Mouse (Mus musculus): Measurements from ENCODE around the gene Bbc3. TPM values are rescaled to one million over a fixed set of nuclear protein-coding genes. Genes with fewer than 3 reads are reported as not detected.

Bbc3 gene
- polyA plus RNA-seq, 1 experiment from 2014 or later: 7.4 TPM

DNA sequence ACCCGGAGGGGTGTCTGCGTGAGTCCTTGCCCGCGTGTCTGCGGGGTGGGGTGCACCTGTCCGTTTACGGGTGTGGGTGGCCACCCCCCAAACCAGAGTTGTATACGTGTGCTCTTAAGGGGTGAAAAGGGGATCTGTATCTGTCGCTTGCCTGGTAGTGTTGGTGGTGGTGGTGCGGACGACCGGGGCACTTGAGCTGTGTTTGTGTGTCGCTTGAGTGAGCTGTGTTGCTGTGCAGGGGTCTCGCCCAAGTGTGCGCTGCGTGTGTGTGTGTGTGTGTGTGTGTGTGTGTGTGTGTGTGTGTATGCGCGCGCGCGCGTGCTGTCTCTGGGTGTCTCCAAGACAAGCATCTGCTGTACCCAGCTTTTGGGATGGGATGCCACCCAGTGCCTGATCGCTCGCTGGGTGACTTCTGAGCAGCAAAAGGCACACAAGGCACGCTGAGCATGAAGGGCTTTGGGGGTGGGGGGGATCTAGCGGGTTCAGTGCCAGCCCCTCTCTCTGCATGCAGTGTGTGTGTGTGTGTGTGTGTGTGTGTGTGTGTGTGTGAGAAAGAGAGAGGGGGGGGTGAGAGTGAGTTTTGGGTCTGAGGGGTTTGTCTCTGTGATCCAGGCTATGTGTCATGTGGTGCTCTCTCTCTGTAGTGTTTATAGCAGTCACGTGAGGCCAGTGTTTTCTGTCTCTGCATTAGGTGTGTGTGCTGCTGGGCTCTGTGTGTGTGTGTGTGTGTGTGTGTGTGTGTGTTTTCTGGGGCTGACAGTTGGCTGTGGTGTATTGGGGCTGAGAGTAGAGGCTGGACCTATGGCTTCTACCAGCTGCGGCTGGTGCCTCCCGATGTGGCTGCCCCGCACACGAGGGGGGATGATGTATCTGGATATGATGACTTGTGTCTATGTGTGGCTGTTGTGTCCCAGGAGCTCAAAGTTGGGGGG, 2.6 kb downstream of the Bbc3 start:
- Histone ChIP-seq H3K4me2 (replicated peaks) (peak overlapping the region; percentile 98), H3K27ac (no peak overlapping the region), H3K9ac (peak overlapping the region; percentile 78), H3K36me3 (no peaks in the 10 kb centered on the region), H3K4me3 (peak overlapping the region; percentile 71), H3K27me3 (peaks cover 32% of the 10 kb centered on the region), H3K9me3 (no peaks in the 10 kb centered on the region), H3K4me1 (peaks cover 49% of the 10 kb centered on the region)
- no peak for ATAC-seq (ENCODE audit: insufficient number of reproducible peaks, insufficient read depth, low FRiP score, low TSS enrichment)
- 1% methylated on average over 29 of the region's 31 CpGs for WGBS

DNA sequence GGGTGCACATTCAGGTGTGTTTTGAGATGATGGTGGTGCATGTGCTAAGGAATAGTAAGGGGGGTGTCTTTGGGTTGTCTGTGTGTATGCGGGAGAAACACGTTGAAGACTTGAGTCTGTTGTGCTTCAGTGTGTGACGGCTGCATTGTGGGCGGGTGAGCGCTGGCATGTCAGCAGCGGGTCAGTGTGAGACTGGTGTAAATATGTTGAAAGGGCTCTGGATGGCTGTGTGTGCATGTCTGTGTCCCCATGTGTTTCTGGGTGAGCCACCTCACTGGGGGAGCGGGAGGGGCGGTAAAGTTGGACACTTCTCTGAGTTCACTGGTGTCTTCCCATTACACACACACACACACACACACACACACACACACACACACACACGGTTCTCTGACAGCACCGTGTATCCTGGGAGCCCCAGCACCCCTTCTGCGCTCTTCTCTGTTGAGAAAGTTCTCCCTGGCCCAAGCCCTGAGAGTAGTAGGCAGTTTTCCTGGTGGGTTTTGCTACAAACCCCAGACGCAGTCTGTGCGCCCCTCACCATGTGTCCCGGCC, 3.3 kb downstream of the Bbc3 start:
- peak overlapping the region; percentile 71 for H3K4me3 ChIP-seq
- no peak for ATAC-seq (ENCODE audit: insufficient number of reproducible peaks, insufficient read depth, low FRiP score, low TSS enrichment)
- peaks cover 49% of the 10 kb centered on the region for H3K4me1 ChIP-seq
- 4% methylated on average over 14 of the region's 14 CpGs for WGBS
- H3K9ac ChIP-seq: peak overlapping the region; percentile 78
- peaks cover 32% of the 10 kb centered on the region for H3K27me3 ChIP-seq
- 0 out of 2 replicates have a peak overlapping the region, but pooled peaks have one; percentile 80 for H3K27ac ChIP-seq
- peak overlapping the region; percentile 98 for H3K4me2 ChIP-seq (replicated peaks)
- H3K9me3 ChIP-seq: no peaks in the 10 kb centered on the region
- H3K36me3 ChIP-seq: no peaks in the 10 kb centered on the region

DNA sequence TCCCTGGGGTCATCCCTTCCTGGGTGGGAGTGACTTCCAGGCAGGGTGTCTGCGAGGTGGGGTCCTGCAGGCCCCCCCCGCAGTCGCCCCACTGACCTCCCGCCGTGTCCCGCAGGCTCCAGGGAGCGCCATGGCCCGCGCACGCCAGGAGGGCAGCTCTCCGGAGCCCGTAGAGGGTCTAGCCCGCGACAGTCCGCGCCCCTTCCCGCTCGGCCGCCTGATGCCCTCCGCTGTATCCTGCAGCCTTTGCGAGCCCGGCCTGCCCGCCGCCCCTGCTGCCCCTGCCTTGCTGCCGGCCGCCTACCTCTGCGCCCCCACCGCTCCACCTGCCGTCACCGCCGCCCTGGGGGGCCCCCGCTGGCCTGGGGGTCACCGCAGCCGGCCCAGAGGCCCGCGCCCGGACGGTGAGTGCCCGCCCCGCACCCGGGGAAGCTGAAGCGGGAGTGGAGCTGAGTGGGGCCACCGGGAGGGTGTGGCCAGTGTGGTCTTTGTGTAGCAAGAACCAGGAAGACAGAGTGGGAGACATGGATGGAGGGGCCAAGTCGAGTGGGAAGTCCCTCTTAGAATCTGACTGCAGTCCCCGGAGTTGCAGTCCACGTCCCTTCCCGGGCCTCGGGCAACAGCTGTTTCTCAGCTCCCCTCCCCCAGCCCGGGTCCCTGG, 3.9 kb downstream of the Bbc3 start:
- Histone ChIP-seq H3K4me3 (peak overlapping the region; percentile 71), H3K27ac (peak overlapping the region; percentile 80), H3K4me1 (peaks cover 49% of the 10 kb centered on the region), H3K9me3 (no peaks in the 10 kb centered on the region), H3K9ac (peak overlapping the region; percentile 78), H3K27me3 (peaks cover 32% of the 10 kb centered on the region), H3K36me3 (no peaks in the 10 kb centered on the region), H3K4me2 (replicated peaks) (peak overlapping the region; percentile 98)
- 1% methylated on average over 45 of the region's 49 CpGs for WGBS
- no peak for ATAC-seq (ENCODE audit: insufficient number of reproducible peaks, insufficient read depth, low FRiP score, low TSS enrichment)

DNA sequence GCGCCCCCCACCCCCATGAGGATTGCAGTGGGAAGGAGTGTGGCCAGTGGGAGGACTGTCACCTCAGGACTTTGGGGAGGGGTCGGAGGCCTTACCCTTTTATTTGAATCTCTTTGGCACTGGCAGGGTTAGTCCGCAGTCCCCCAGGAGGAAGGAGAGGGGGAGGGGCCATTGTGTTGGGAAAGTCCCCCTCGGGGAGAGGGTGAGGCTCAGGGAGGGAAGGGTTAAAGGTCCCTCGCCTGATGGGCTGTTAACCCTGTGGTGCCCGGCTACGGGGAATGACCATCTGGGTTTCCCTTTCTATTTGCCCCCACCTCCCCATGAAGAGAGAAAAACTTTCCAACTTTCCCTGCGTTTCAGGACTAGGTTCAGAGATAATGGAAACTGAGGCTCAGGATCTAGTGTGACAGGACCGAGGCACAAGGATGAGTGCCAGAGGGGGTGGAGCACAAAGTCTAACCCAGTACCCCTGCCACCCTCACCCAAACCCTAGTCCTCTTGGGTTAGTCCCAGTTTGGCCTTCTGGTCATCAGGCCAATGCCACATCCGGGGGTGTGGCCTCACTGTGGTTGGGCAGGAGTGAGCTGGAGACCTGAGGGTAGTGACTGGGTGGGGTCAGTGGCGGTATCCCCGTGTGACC, 4.6 kb downstream of the Bbc3 start:
- Histone ChIP-seq H3K27me3 (peaks cover 32% of the 10 kb centered on the region), H3K9me3 (no peaks in the 10 kb centered on the region), H3K4me3 (peak overlapping the region; percentile 71), H3K4me2 (replicated peaks) (peak overlapping the region; percentile 98), H3K27ac (peak overlapping the region; percentile 90), H3K9ac (peak overlapping the region; percentile 78), H3K36me3 (no peaks in the 10 kb centered on the region), H3K4me1 (peaks cover 49% of the 10 kb centered on the region)
- WGBS: under 1% methylated on average over 12 of the region's 12 CpGs
- no peak for ATAC-seq (ENCODE audit: insufficient number of reproducible peaks, insufficient read depth, low FRiP score, low TSS enrichment)

DNA sequence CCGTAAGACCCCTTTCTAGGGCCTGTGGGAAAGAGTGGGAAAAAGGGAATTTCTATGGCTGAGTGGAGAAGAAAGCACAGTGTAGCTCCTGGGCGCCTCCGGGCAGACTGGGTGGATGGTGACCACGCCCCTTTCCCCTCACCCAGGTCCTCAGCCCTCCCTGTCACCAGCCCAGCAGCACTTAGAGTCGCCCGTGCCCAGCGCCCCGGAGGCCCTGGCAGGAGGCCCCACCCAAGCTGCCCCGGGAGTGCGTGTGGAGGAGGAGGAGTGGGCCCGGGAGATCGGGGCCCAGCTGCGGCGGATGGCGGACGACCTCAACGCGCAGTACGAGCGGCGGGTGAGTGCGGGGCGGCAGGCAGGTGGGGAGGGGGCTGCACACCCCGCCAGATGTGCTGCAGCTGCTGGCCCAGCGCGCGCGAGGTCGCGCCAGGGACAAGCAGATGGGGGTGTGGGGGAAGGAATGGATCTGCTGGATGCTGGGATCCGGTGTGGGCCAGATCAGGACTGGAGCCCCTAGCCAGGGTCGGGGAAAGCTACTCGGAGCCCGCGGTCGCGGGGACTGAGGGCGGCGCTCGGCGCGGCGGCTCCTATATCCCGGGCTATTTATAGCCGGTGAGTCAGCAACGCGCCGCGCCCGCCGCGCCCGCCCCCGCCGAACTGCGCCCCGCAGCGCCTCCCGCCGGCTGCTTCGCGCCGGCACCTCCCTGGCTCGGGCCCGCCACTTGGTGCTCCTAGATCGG, 5.5 kb downstream of the Bbc3 start:
- H3K4me1 ChIP-seq: peaks cover 49% of the 10 kb centered on the region

DNA sequence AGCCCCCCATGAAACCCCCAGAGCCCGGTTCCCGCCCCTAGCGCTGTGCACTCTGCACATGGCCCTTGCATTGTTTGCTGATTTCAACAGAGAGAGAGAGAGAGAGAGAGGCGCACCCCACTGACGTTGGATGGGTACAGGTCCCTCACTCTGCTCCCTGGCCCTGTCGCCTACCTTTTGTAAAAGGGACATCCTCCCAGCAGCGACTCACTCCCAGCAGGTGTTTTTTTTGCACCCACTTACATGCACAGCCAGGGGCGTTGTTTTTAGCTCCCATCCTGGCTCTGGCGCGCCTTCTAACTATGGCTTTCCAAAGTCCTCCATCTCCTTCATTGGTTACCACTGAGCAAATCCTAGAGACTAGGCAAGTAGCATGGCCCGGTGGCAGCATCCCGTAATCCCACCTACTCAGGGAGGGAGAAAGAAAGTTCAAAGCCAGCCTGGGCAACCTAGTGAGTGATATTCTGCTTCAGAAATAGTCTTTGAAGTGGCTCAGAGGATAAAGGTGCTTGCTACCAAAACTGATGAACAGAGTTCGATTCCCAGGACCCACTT, 6.1 kb downstream of the Bbc3 start:
- Histone ChIP-seq H3K9me3 (no peaks in the 10 kb centered on the region), H3K4me3 (peak overlapping the region; percentile 71), H3K36me3 (no peaks in the 10 kb centered on the region), H3K9ac (peak overlapping the region; percentile 68), H3K27ac (peak overlapping the region; percentile 90), H3K4me1 (peaks cover 43% of the 10 kb centered on the region), H3K27me3 (peaks cover 32% of the 10 kb centered on the region), H3K4me2 (replicated peaks) (peak overlapping the region; percentile 98)
- 7% methylated on average over 13 of the region's 13 CpGs for WGBS
- ATAC-seq (ENCODE audit: insufficient number of reproducible peaks, insufficient read depth, low FRiP score, low TSS enrichment): peak; percentile 19; the same call in 1 of the 2 replicates

More for the DNA sequence above, 5.5 kb downstream of the Bbc3 start:
- no peaks in the 10 kb centered on the region for H3K9me3 ChIP-seq
- peak overlapping the region; percentile 68 for H3K9ac ChIP-seq
- WGBS: under 1% methylated on average over 60 of the region's 66 CpGs
- H3K27me3 ChIP-seq: peaks cover 32% of the 10 kb centered on the region
- peak overlapping the region; percentile 90 for H3K27ac ChIP-seq
- H3K4me2 ChIP-seq (replicated peaks): peak overlapping the region; percentile 98
- H3K36me3 ChIP-seq: no peaks in the 10 kb centered on the region
- ATAC-seq (ENCODE audit: insufficient number of reproducible peaks, insufficient read depth, low FRiP score, low TSS enrichment): peak; percentile 68
- H3K4me3 ChIP-seq: peak overlapping the region; percentile 71

DNA sequence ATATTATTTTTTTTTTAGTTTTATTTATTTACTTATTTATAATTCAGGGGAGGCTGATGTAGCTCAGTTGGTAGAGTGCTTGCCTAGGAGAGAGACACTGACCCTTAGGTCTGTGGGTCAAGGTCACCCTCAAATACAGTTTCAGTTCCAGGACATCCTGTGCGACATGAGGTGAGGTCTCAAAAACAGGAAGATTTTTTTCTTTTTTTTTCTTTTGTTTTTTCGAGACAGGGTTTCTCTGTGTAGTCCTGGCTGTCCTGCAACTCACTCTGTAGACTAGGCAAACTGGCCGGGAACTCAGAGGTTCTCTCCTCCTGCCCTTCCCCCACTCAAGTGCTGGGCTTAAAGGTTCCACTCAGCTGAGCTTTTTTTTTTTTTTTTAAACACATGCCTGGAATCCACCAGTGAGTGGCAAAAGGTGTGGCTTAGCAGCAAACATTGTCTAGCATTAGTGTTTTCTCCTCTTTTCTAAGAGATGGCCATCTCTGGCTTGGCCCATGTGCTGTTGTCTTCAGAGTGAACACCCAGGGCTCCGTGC, 7.1 kb downstream of the Bbc3 start:
- Histone ChIP-seq H3K4me1 (peaks cover 36% of the 10 kb centered on the region), H3K36me3 (no peaks in the 10 kb centered on the region), H3K27me3 (peaks cover 23% of the 10 kb centered on the region), H3K27ac (no peak overlapping the region), H3K4me3 (no peak overlapping the region), H3K9ac (no peak overlapping the region), H3K4me2 (replicated peaks) (no peak overlapping the region), H3K9me3 (no peaks in the 10 kb centered on the region)
- WGBS: 51% methylated on average over 4 of the region's 4 CpGs
- ATAC-seq (ENCODE audit: insufficient number of reproducible peaks, insufficient read depth, low FRiP score, low TSS enrichment): no peak

DNA sequence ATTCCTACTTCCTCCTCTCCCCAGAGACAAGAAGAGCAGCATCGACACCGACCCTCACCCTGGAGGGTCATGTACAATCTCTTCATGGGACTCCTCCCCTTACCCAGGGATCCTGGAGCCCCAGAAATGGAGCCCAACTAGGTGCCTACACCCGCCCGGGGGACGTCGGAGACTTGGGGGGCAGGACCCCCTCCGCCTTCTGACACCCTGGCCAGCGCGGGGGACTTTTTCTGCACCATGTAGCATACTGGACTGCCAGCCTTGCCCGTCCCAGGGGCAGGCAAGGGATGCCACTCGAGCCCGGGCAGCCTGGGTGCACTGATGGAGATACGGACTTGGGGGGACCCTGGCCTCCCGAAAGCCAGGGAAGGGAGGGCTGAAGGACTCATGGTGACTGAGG, 8.9 kb downstream of the Bbc3 start:
- peaks cover 6% of the 10 kb centered on the region; the same call in 1 of the 2 replicates for H3K27me3 ChIP-seq
- H3K36me3 ChIP-seq: no peaks in the 10 kb centered on the region
- no peak overlapping the region for H3K27ac ChIP-seq
- peaks cover 20% of the 10 kb centered on the region for H3K4me1 ChIP-seq
- H3K9ac ChIP-seq: no peak overlapping the region
- H3K4me3 ChIP-seq: no peak overlapping the region
- no peaks in the 10 kb centered on the region for H3K9me3 ChIP-seq
- no peak for ATAC-seq (ENCODE audit: insufficient number of reproducible peaks, insufficient read depth, low FRiP score, low TSS enrichment)
- no peak overlapping the region for H3K4me2 ChIP-seq (replicated peaks)
- 81% methylated on average over 14 of the region's 14 CpGs for WGBS

DNA sequence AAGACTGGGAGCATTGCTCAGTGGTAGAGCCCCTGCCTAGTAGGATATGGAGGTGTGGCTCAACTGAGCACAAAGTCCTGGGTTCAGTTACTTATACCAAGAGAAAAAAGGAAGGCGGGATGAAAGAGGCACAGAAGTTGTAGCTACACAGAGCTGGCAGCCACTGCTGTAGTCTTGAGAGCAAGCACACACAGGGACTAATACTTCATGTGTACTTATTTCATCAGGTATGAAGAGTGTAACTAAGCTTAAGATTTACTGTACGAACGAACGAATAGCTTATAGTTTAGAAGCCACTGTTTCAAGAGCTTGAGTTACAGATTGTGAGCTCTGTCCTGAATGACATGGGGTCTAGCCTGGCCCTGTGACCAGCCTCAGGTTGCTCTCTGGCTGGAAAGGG, 11.0 kb downstream of the Bbc3 start:
- H3K9me3 ChIP-seq: no peaks in the 10 kb centered on the region
- 0 out of 2 replicates have a peak, but pooled peaks cover 5% of the 10 kb centered on the region for H3K36me3 ChIP-seq
- no peak overlapping the region for H3K4me2 ChIP-seq (replicated peaks)
- H3K4me3 ChIP-seq: no peak overlapping the region
- no peaks in the 10 kb centered on the region for H3K27me3 ChIP-seq
- no peak overlapping the region for H3K27ac ChIP-seq
- WGBS: 89% methylated on average over 4 of the region's 4 CpGs
- no peak overlapping the region for H3K9ac ChIP-seq
- peaks cover 2% of the 10 kb centered on the region; the same call in 1 of the 2 replicates for H3K4me1 ChIP-seq
- no peak for ATAC-seq (ENCODE audit: insufficient number of reproducible peaks, insufficient read depth, low FRiP score, low TSS enrichment)

DNA sequence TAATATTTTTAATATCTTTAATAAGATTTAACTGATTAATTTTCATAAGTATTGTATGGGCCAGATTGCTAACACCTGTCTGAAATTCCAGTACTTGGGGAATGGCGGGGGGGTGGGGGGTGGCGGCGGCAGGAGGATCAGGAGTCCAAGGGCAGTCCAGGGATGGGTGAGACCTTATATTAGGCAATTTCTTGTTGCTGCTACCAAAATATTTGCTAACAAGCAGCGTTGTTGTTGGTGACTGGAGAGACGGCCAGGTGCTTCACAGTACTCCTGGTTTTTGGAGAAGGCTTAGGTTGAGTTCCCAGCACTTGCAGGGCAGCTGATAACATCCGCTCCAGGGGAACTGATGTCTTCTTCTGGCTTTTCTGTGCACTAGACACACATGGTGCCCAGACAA, 12.3 kb downstream of the Bbc3 start:
- H3K36me3 ChIP-seq: 0 out of 2 replicates have a peak, but pooled peaks cover 7% of the 10 kb centered on the region

More for the DNA sequence above, 12.3 kb downstream of the Bbc3 start:
- no peak for ATAC-seq (ENCODE audit: insufficient number of reproducible peaks, insufficient read depth, low FRiP score, low TSS enrichment)
- H3K9ac ChIP-seq: no peak overlapping the region
- H3K27me3 ChIP-seq: no peaks in the 10 kb centered on the region
- no peak overlapping the region for H3K4me3 ChIP-seq
- H3K4me1 ChIP-seq: no peaks in the 10 kb centered on the region
- no peak overlapping the region for H3K4me2 ChIP-seq (replicated peaks)
- H3K27ac ChIP-seq: no peak overlapping the region
- H3K9me3 ChIP-seq: no peaks in the 10 kb centered on the region
- 88% methylated on average over 6 of the region's 6 CpGs for WGBS

Data from embryonic facial prominence, embryonic 12.5 days (tissue).